Mouse (Mus musculus) myocyte (in vitro differentiated cells): ENCODE measurements at regions not wholly inside any gene's neighbourhood (a gene's known extent, or its start where the extent isn't known, plus 50 kb on each side); places are given as distances from the start of the nearest gene placed in this dataset.
"Not testable (repeated sequence)": the region's sequence is repeated elsewhere in the genome, so short reads cannot be mapped to it uniquely, and the experiment has no call there.

Experiments used
- H3K27me3 ChIP-seq: one replicate; pipeline ENCODE4 v1.6.1; 2011; ENCODE audit not compliant: control insufficient read depth, insufficient read depth, insufficient read length
- H3K36me3 ChIP-seq: one replicate; pipeline ENCODE4 v1.6.1; 2011; ENCODE audit not compliant: control insufficient read depth, insufficient read depth
- H3K4me2 ChIP-seq: one replicate; pipeline ENCODE4 v1.6.1; 2011; ENCODE audit warnings: low read depth, control low read depth
- H3K4me3 ChIP-seq: one replicate; pipeline ENCODE4 v1.5.1; 2011; ENCODE audit warnings: mild to moderate bottlenecking, control low read depth, moderate library complexity
- H3K79me2 ChIP-seq: one replicate; pipeline ENCODE4 v1.6.1; 2011; ENCODE audit not compliant: control insufficient read depth, insufficient read depth
- H3ac ChIP-seq: one replicate; pipeline ENCODE4 v1.6.1; 2011; ENCODE audit not compliant: control insufficient read depth, insufficient read length
- CEBPB ChIP-seq: IDR thresholded peaks from 2 replicates; pipeline ENCODE4 v1.6.1; 2011; ENCODE audit warnings: mild to moderate bottlenecking, moderate library complexity; ENCODE audit not compliant: poor library complexity, insufficient read depth, severe bottlenecking
- E2F4 ChIP-seq: IDR thresholded peaks from one replicate; pipeline ENCODE4 v1.6.1; 2011; ENCODE audit warnings: mild to moderate bottlenecking, control low read depth, moderate library complexity; ENCODE audit not compliant: insufficient read depth
- MAX ChIP-seq: IDR thresholded peaks from one replicate; pipeline ENCODE4 v1.6.1; 2011; ENCODE audit warnings: low read depth, mild to moderate bottlenecking, control low read depth
- MYOD1 ChIP-seq, 3 experiments: IDR thresholded peaks; one replicate each; pipeline ENCODE4 v1.6.1; 2011; ENCODE audit warnings: control low read depth in 2 of 3, low read depth in 2 of 3, mild to moderate bottlenecking in 2 of 3, moderate library complexity in 1 of 3; ENCODE audit not compliant: insufficient read length in 2 of 3, control insufficient read depth in 1 of 3
- MYOG ChIP-seq, 3 experiments: IDR thresholded peaks; one replicate each; pipeline ENCODE4 v1.6.1; 2011; ENCODE audit warnings: control low read depth in 2 of 3, low read depth in 2 of 3, mild to moderate bottlenecking in 2 of 3; ENCODE audit not compliant: insufficient read length in 2 of 3, control insufficient read depth in 1 of 3, insufficient read depth in 1 of 3
- POLR2A ChIP-seq: IDR thresholded peaks from one replicate; pipeline ENCODE4 v1.6.1; 2011; ENCODE audit warnings: low read depth, mild to moderate bottlenecking, control low read depth, moderate library complexity; ENCODE audit not compliant: insufficient read length
- POLR2AphosphoS2 ChIP-seq: IDR thresholded peaks from one replicate; pipeline ENCODE4 v1.6.1; 2011; ENCODE audit warnings: low read depth, control low read depth; ENCODE audit not compliant: insufficient read length
- REST ChIP-seq: IDR thresholded peaks from one replicate; pipeline ENCODE4 v1.6.1; 2011; ENCODE audit warnings: mild to moderate bottlenecking, control low read depth, moderate library complexity; ENCODE audit not compliant: insufficient read depth, insufficient read length
- SRF ChIP-seq: IDR thresholded peaks from one replicate; pipeline ENCODE4 v1.6.1; 2011; ENCODE audit warnings: low read depth; ENCODE audit not compliant: control insufficient read depth, insufficient read length
- TCF12 ChIP-seq: IDR thresholded peaks from one replicate; pipeline ENCODE4 v1.6.1; 2011; ENCODE audit warnings: mild to moderate bottlenecking, control low read depth; ENCODE audit not compliant: poor library complexity, insufficient read depth, severe bottlenecking
- TCF3 ChIP-seq: IDR thresholded peaks from one replicate; pipeline ENCODE4 v1.6.1; 2011; ENCODE audit warnings: low read depth, control low read depth; ENCODE audit not compliant: insufficient read length
- USF1 ChIP-seq: IDR thresholded peaks from one replicate; pipeline ENCODE4 v1.6.1; 2011; ENCODE audit warnings: low read depth, mild to moderate bottlenecking, control low read depth, moderate library complexity

DNA sequence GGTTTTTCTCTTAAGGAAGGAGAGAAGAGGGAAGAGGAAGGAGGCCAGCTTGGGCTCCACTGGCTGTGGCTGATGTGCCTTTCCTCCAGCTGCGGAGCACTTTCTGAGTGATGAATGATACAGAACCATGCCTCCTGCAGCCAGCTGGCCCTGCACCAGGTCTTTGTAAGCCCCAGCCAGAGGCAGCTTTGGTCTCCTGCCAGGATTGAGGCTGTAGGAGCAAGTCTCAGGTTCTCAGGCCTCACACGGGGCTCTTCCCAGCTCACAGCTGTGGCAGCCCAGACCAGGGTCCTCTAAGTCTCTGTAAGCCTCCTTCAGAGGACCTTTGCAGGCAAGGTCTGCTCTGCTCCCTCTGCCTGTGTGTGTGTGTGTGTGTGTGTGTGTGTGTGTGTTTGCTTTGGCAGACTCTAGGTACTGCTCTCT lies 94.6 kb downstream of the Phlda1 start:
- H3K4me2 ChIP-seq, result peak overlapping the region; percentile 70
- no peaks in the 10 kb centered on the region for H3K79me2 ChIP-seq
- no peaks in the 10 kb centered on the region for H3K36me3 ChIP-seq
- H3K27me3 ChIP-seq, result no peaks in the 10 kb centered on the region
- H3ac ChIP-seq, result no peak overlapping the region
- TF ChIP-seq SRF (no peak), MYOD1 (IDR thresholded peaks at IDR 0.05; ENCODE audit: control insufficient read depth in 1 of 3, insufficient read length in 2 of 3, low read depth in 2 of 3) (peak in 2 of 3 experiments; percentile 16 to 63), CEBPB (no peak), MYOG (IDR thresholded peaks at IDR 0.05; ENCODE audit: control insufficient read depth in 1 of 3, insufficient read depth in 1 of 3, insufficient read length in 2 of 3, low read depth in 2 of 3) (peak in 2 of 3 experiments; percentile 14 to 15), USF1 (no peak), E2F4 (no peak), POLR2A (no peak)
- H3K4me3 ChIP-seq, result no peak overlapping the region

DNA sequence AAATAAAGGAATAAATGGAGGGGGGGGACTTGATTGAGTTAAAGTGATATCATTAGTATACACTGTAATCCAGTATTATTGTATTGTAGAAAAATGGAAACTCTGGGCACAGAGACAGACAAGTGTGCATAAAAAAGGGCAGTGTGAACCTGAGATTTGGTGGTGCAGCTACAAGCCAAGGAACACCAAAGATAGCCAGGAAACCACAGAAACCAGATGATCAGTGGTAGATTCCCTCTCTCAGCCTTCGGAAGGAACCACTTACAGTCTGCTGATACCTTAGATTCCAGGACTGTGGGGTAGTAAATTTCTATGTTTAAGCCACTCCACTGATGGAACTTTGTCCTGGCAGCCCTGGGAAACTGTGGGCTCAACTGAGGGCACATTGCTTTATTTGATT lies 97.1 kb downstream of the Phlda1 start:
- TF ChIP-seq E2F4 (no peak), REST (no peak), TCF12 (no peak), SRF (no peak), CEBPB (no peak)
- no peak overlapping the region for H3K4me2 ChIP-seq

DNA sequence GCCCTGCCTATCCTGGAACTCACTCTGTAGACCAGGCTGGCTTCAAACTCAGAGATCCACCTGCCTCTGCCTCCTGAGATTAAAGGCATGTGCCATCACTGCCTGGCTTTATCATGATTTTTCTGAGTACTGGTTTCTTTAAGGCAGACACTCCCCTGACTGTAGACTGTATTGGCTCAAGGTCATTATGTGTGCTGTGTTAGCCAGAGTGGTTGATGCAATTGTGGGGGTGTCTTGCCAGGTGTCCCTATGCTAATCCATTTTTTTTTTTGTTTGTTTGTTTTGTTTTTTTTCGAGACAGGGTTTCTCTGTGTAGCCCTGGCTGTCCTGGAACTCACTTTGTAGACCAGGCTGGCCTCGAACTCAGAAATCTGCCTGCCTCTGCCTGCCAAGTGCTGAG lies 101.3 kb downstream of the Phlda1 start:
- not testable (repeated sequence) for H3K36me3 ChIP-seq, H3K27me3 ChIP-seq, H3K4me3 ChIP-seq, H3ac ChIP-seq, H3K79me2 ChIP-seq, H3K4me2 ChIP-seq

More for the DNA sequence above, 97.1 kb downstream of the Phlda1 start:
- Histone ChIP-seq H3ac (no peak overlapping the region), H3K27me3 (no peaks in the 10 kb centered on the region), H3K79me2 (no peaks in the 10 kb centered on the region), H3K4me3 (no peak overlapping the region), H3K36me3 (no peaks in the 10 kb centered on the region)

DNA sequence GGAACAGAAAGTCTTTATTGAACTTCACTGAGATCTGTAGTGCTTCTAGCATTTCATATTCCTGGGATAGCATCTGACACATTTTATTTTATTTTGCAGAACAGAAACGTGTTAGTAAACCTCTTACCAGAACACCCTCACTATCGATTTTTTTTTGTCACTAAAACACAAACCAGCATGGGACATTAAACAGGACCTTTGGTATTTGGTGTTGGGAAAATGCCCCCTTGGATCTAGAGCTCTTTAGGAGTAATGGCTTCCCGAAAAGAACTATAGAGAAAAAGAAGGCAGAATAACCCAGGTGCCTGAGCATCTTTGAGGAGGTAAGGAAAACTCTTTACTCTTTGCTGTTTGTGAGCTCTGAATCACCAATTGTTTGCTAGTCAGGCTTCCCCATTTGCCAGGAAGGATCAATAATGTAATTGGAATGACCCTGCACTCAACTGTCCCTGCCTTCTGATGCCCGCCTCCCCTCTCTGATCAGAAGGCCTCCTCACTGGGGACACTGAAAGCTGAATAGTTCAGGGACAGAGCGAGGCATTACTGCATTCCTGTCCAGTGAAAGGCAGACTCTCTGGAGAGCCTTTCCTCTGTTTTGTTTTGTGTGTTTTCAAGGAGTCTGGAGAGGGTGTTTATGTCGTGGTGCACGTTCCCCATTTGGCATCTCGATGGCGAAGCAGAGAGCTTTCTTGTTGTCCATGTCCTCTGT lies 102.5 kb downstream of the Phlda1 start:
- no peaks in the 10 kb centered on the region for H3K27me3 ChIP-seq

DNA sequence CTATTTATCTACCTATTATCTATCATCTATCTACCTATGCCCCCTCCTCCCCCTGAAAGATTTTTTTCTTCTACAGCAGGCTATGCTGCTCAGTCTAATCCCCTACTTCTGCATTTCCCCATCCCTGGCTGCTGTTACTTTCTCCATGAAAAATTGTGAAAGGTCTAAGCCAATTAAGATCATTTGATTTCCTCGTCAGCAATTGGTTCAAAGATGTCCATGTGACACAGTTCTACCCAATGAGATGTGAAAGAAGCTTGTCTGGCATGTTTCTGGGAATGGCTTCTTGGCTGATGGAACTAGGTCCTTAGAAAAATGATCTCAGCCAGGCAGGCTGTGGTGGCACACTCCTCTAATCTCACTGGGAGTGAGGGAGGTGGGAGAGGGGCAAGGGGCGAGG lies 103.8 kb downstream of the Phlda1 start:
- no peak for TF ChIP-seq MYOD1 (IDR thresholded peaks at IDR 0.05; ENCODE audit: control insufficient read depth in 1 of 3, insufficient read length in 2 of 3, low read depth in 2 of 3)
- TF ChIP-seq TCF3, result no peak
- TF ChIP-seq TCF12, result no peak
- no peak for TF ChIP-seq POLR2AphosphoS2
- TF ChIP-seq SRF, result no peak
- no peak for TF ChIP-seq REST
- TF ChIP-seq E2F4, result no peak
- TF ChIP-seq MAX, result no peak
- no peak for TF ChIP-seq USF1
- no peak for TF ChIP-seq POLR2A
- Histone ChIP-seq H3K79me2 (no peaks in the 10 kb centered on the region), H3K27me3 (no peaks in the 10 kb centered on the region), H3K4me2 (no peak overlapping the region), H3K4me3 (no peak overlapping the region), H3K36me3 (no peaks in the 10 kb centered on the region), H3ac (no peak overlapping the region)

More for the DNA sequence above, 102.5 kb downstream of the Phlda1 start:
- TF ChIP-seq USF1, result no peak
- TF ChIP-seq MYOD1 (IDR thresholded peaks at IDR 0.05; ENCODE audit: control insufficient read depth in 1 of 3, insufficient read length in 2 of 3, low read depth in 2 of 3), result no peak
- TF ChIP-seq POLR2A, result no peak
- no peak for TF ChIP-seq REST
- TF ChIP-seq CEBPB, result no peak
- TF ChIP-seq MYOG (IDR thresholded peaks at IDR 0.05; ENCODE audit: control insufficient read depth in 1 of 3, insufficient read depth in 1 of 3, insufficient read length in 2 of 3, low read depth in 2 of 3), result no peak
- TF ChIP-seq TCF12, result no peak
- no peak for TF ChIP-seq MAX
- TF ChIP-seq E2F4, result no peak
- Histone ChIP-seq H3K4me2 (no peak overlapping the region), H3K79me2 (no peaks in the 10 kb centered on the region), H3ac (no peak overlapping the region), H3K36me3 (no peaks in the 10 kb centered on the region), H3K4me3 (no peak overlapping the region)
